ENCODE assay signal across 7 mouse cellular contexts in the genomic region with DNA sequence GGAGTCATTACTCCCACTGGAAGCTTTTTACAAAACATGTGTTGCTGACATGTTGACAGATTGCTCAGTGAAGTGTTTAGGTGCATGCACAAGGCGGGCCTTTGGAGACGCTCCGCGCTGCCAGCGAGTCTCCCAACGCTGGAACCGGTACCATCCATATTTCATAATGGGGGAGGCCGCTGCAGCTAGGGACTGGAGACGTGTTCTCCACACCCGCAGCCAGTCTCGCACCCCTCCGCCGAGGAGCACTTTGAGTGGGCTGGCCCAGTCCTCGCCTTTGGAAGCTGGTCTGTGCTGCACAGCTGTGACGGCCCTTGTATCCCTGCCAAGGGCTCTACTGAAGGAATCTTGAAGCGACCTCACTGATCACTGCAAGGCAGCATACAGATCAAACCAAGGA.
DNase-seq lines count a peak whose midpoint lies in the region; ATAC-seq and TF ChIP-seq lines count a peak whose summit lies in the region.

No protein-coding gene starts in this region.

- DNase-seq in embryo, embryonic 11 days, result peak; percentile 90
- peak; percentile 30 to 56 for DNase-seq in kidney, postnatal 25 days
- DNase-seq in lung, embryonic 14.5 days, result peak; percentile 95
- DNase-seq in ovary, postnatal 36 days (ENCODE audit: low spot score), result peak; percentile 57
- no peak for DNase-seq in thymus, postnatal 10 days (ENCODE audit: low spot score in 2 of 2)

- peaks cover 72% of the 10 kb centered on the region for H3K4me1 ChIP-seq in forebrain, embryonic 13.5 days
- H3K4me1 ChIP-seq in heart, embryonic 15.5 days (replicated peaks), result peaks cover 55% of the 10 kb centered on the region
- peaks cover 44% of the 10 kb centered on the region for H3K4me1 ChIP-seq in lung, embryonic 14.5 days (ENCODE audit: insufficient read depth)

- peak; percentile 92 for ATAC-seq in forebrain, embryonic 13.5 days
- ATAC-seq in heart, embryonic 15.5 days (replicated peaks; ENCODE audit: insufficient number of reproducible peaks, insufficient read depth, low FRiP score, low read depth), result peak; percentile 61
- peak; percentile 94 for ATAC-seq in lung, embryonic 14.5 days (ENCODE audit: insufficient read depth)

- WGBS in forebrain, embryonic 13.5 days, result under 1% methylated on average over 16 of the region's 16 CpGs
- 27% methylated on average over 16 of the region's 16 CpGs for WGBS in heart, embryonic 15.5 days
- WGBS in lung, embryonic 14.5 days, result 17% methylated on average over 16 of the region's 16 CpGs

- H3K27me3 ChIP-seq in forebrain, embryonic 13.5 days, result no peaks in the 10 kb centered on the region
- H3K27me3 ChIP-seq in heart, embryonic 15.5 days, result no peaks in the 10 kb centered on the region
- no peaks in the 10 kb centered on the region for H3K27me3 ChIP-seq in lung, embryonic 14.5 days (ENCODE audit: insufficient read depth, low read length)

- no peaks in the 10 kb centered on the region for H3K9me3 ChIP-seq in forebrain, embryonic 13.5 days (replicated peaks)
- H3K9me3 ChIP-seq in heart, embryonic 15.5 days (replicated peaks), result no peaks in the 10 kb centered on the region
- H3K9me3 ChIP-seq in lung, embryonic 14.5 days (ENCODE audit: low read depth, low read length), result no peaks in the 10 kb centered on the region

- H3K4me3 ChIP-seq in forebrain, embryonic 13.5 days, result peak overlapping the region; percentile 6; the same call in 1 of the 2 replicates
- peak overlapping the region; percentile 19; the same call in 1 of the 2 replicates for H3K4me3 ChIP-seq in heart, embryonic 15.5 days
- H3K4me3 ChIP-seq in lung, embryonic 14.5 days (ENCODE audit: low read depth, low read length), result no peak overlapping the region

- peak overlapping the region; percentile 50 for H3K4me2 ChIP-seq in forebrain, embryonic 13.5 days
- H3K4me2 ChIP-seq in heart, embryonic 15.5 days, result peak overlapping the region; percentile 54
- H3K4me2 ChIP-seq in lung, embryonic 14.5 days, result peak overlapping the region; percentile 23

- H3K27ac ChIP-seq in forebrain, embryonic 13.5 days, result peak overlapping the region; percentile 93
- H3K27ac ChIP-seq in heart, embryonic 15.5 days, result peak overlapping the region; percentile 75
- peak overlapping the region; percentile 88 for H3K27ac ChIP-seq in lung, embryonic 14.5 days (ENCODE audit: low read depth)

- peak overlapping the region; percentile 37 for H3K9ac ChIP-seq in forebrain, embryonic 13.5 days
- H3K9ac ChIP-seq in heart, embryonic 15.5 days, result 0 out of 2 replicates have a peak overlapping the region, but pooled peaks have one; percentile 16
- H3K9ac ChIP-seq in lung, embryonic 14.5 days, result no peak overlapping the region

- TF ChIP-seq CTCF in lung, embryonic 14.5 days (IDR thresholded peaks at IDR 0.05; ENCODE audit: low read depth), result no peak

- no peaks in the 10 kb centered on the region for H3K36me3 ChIP-seq in forebrain, embryonic 13.5 days (ENCODE audit: poor library complexity, severe bottlenecking)
- no peaks in the 10 kb centered on the region for H3K36me3 ChIP-seq in heart, embryonic 15.5 days
- no peaks in the 10 kb centered on the region for H3K36me3 ChIP-seq in lung, embryonic 14.5 days (ENCODE audit: insufficient read depth)

Comparison
In these comparisons a context has a peak if more than half of its experiments do, and no peak if none do; other contexts are left out.
1. DNase-seq: peak in embryo, embryonic 11 days (single experiment), kidney, postnatal 25 days (2 of 2), lung, embryonic 14.5 days (single experiment) and ovary, postnatal 36 days (single experiment); none in thymus, postnatal 10 days (0 of 2).
2. Peak in every context shown above with its lines, with median percentiles within 50 percentile points of each other: ATAC-seq, H3K27ac ChIP-seq and H3K4me2 ChIP-seq.